Mouse (Mus musculus) intestine, embryonic 14.5 days (tissue): ENCODE results near the gene Saal1. TPM values are rescaled to one million over a fixed set of nuclear protein-coding genes. Genes with fewer than 3 reads are reported as not detected.

Source experiments
- ATAC-seq: fragments of 200-750 bp; cut with Nextera tagmentation; replicated peaks from 2 replicates; pipeline ENCODE4 v1.8.0; 2017; ENCODE audit warnings: low read depth, moderate number of reproducible peaks, moderate TSS enrichment, moderate library complexity; ENCODE audit not compliant: low FRiP score, low TSS enrichment
- DNase-seq: peaks from one replicate; pipeline ENCODE4 v3.0.0-alpha.2; 2018; ENCODE audit warnings: low spot score
- H3K27ac ChIP-seq: fragments of 300-500 bp; sonication (generic); 2 replicates; pipeline ENCODE4 v1.5.1; 2014; ENCODE audit warnings: low read depth, mild to moderate bottlenecking, control low read depth
- H3K27me3 ChIP-seq: fragments of 300-500 bp; sonication (generic); replicated peaks from 2 replicates; pipeline ENCODE4 v1.6.1; 2014; ENCODE audit warnings: low read length, control low read depth; ENCODE audit not compliant: control insufficient read depth, insufficient read depth
- H3K36me3 ChIP-seq: fragments of 300-500 bp; sonication (generic); 2 replicates; pipeline ENCODE4 v1.6.1; 2014; ENCODE audit warnings: low read length, control low read depth; ENCODE audit not compliant: control insufficient read depth, insufficient read depth
- H3K4me1 ChIP-seq: fragments of 300-500 bp; sonication (generic); replicated peaks from 2 replicates; pipeline ENCODE4 v1.6.1; 2014; ENCODE audit warnings: low read length, control low read depth, mixed read lengths; ENCODE audit not compliant: control insufficient read depth, insufficient read depth
- H3K4me2 ChIP-seq: fragments of 300-500 bp; sonication (generic); 2 replicates; pipeline ENCODE4 v1.6.1; 2014; ENCODE audit warnings: low read length
- H3K4me3 ChIP-seq: fragments of 300-500 bp; sonication (generic); 2 replicates; pipeline ENCODE4 v1.5.1; 2014; ENCODE audit warnings: low read depth, low read length, control low read depth, mixed read lengths
- H3K9ac ChIP-seq: fragments of 300-500 bp; sonication (generic); 2 replicates; pipeline ENCODE4 v1.6.1; 2014; ENCODE audit warnings: mild to moderate bottlenecking, low read length
- H3K9me3 ChIP-seq: fragments of 300-500 bp; sonication (generic); 2 replicates; pipeline ENCODE4 v1.6.1; 2016; ENCODE audit warnings: low read length, control low read depth; ENCODE audit not compliant: control insufficient read depth
- WGBS: fragments of 180-500 bp; shearing (Covaris S2); extraction: QIAGEN DNeasy Blood & Tissue Kit; methylation state at CpG from one replicate; pipeline ENCODE4 v1.1.7; 2014; 5-methylcytosine and 5-hydroxymethylcytosine counted together
- polyA plus RNA-seq: library from polyadenylated mRNA; unstranded; fragments of >200 nt; fragmentation: Nextera tagmentation; extraction: Ambion mirVana; gene quantifications from 2 replicates; pipeline ENCODE4 v1.2.1, GENCODE M21; 2014

The Saal1 gene
- polyA plus RNA-seq, 1 experiment from 2014 or later = 35.2 TPM

GRCm38 (mm10) chr7:46678417-46678816, 32.1 kb downstream of the Saal1 start:
- H3K27me3 ChIP-seq = no peaks in the 10 kb centered on the region
- WGBS = 88% methylated on average over 3 of the region's 3 CpGs
- no peak overlapping the region for H3K27ac ChIP-seq
- no peaks in the 10 kb centered on the region for H3K9me3 ChIP-seq
- no peaks in the 10 kb centered on the region for H3K4me1 ChIP-seq
- ATAC-seq (no peak), DNase-seq (no peak)
- H3K4me3 ChIP-seq = no peak overlapping the region
- no peaks in the 10 kb centered on the region for H3K36me3 ChIP-seq
- no peak overlapping the region for H3K9ac ChIP-seq
- no peak overlapping the region for H3K4me2 ChIP-seq

GRCm38 (mm10) chr7:46676808-46677360, 33.6 kb downstream of the Saal1 start:
- Histone ChIP-seq H3K27ac (no peak overlapping the region), H3K4me1 (no peaks in the 10 kb centered on the region), H3K27me3 (no peaks in the 10 kb centered on the region), H3K9ac (no peak overlapping the region), H3K36me3 (no peaks in the 10 kb centered on the region), H3K4me2 (no peak overlapping the region), H3K9me3 (no peaks in the 10 kb centered on the region), H3K4me3 (no peak overlapping the region)
- WGBS = 58% methylated on average over 5 of the region's 5 CpGs
- ATAC-seq (no peak), DNase-seq (no peak)

- no peaks in the 10 kb centered on the region for H3K4me1 ChIP-seq
- no peak for DNase-seq
- H3K27me3 ChIP-seq = no peaks in the 10 kb centered on the region
- no peak for ATAC-seq
- no peak overlapping the region for H3K4me3 ChIP-seq
- no peak overlapping the region for H3K4me2 ChIP-seq
- 82% methylated on average over 8 of the region's 8 CpGs for WGBS
- H3K9me3 ChIP-seq = no peaks in the 10 kb centered on the region
- no peaks in the 10 kb centered on the region for H3K36me3 ChIP-seq
- no peak overlapping the region for H3K9ac ChIP-seq
- H3K27ac ChIP-seq = no peak overlapping the region
Measured at GRCm38 (mm10) chr7:46675886-46676285, 34.6 kb downstream of the Saal1 start.

- Histone ChIP-seq H3K27ac (no peak overlapping the region), H3K9ac (no peak overlapping the region), H3K9me3 (no peaks in the 10 kb centered on the region), H3K4me3 (no peak overlapping the region), H3K4me2 (no peak overlapping the region), H3K36me3 (no peaks in the 10 kb centered on the region), H3K27me3 (no peaks in the 10 kb centered on the region), H3K4me1 (no peaks in the 10 kb centered on the region)
- ATAC-seq = no peak
- no peak for DNase-seq
- 92% methylated on average over 7 of the region's 7 CpGs for WGBS
Measured at GRCm38 (mm10) chr7:46675061-46675460, 35.4 kb downstream of the Saal1 start.

GRCm38 (mm10) chr7:46672160-46672672, 38.3 kb downstream of the Saal1 start, which contains the start of gene Tph1:
Gene Tph1, minus strand, starts transcription at chr7:46672537.
- H3K4me2 ChIP-seq = no peak within 1 kb of the TSS
- WGBS = 47% methylated on average over 10 of the region's 10 CpGs
- no peaks in the 10 kb centered on the region for H3K36me3 ChIP-seq
- no peaks in the 10 kb centered on the region for H3K4me1 ChIP-seq
- no peak within 1 kb of the TSS for H3K4me3 ChIP-seq
- no peaks in the 10 kb centered on the region for H3K9me3 ChIP-seq
- H3K27me3 ChIP-seq = no peaks in the 10 kb centered on the region
- H3K9ac ChIP-seq = no peak within 1 kb of the TSS
- no peak within 1 kb of the TSS for H3K27ac ChIP-seq
- ATAC-seq (no peak), DNase-seq (no peak)

GRCm38 (mm10) chr7:46667256-46667655, 43.2 kb downstream of the Saal1 start:
- Histone ChIP-seq H3K36me3 (no peaks in the 10 kb centered on the region), H3K27me3 (no peaks in the 10 kb centered on the region), H3K4me3 (no peak overlapping the region), H3K27ac (no peak overlapping the region), H3K9ac (no peak overlapping the region), H3K4me1 (no peaks in the 10 kb centered on the region), H3K4me2 (peak overlapping the region; percentile 29), H3K9me3 (no peaks in the 10 kb centered on the region)
- no peak for DNase-seq
- WGBS = 1% methylated on average over 21 of the region's 21 CpGs
- ATAC-seq = peak; percentile 70; the same call in 1 of the 2 replicates

GRCm38 (mm10) chr7:46665236-46665635, 45.2 kb downstream of the Saal1 start:
- ATAC-seq (no peak), DNase-seq (no peak)
- Histone ChIP-seq H3K4me1 (no peaks in the 10 kb centered on the region), H3K9me3 (no peaks in the 10 kb centered on the region), H3K9ac (no peak overlapping the region), H3K4me2 (no peak overlapping the region), H3K27ac (no peak overlapping the region), H3K4me3 (no peak overlapping the region), H3K36me3 (no peaks in the 10 kb centered on the region), H3K27me3 (no peaks in the 10 kb centered on the region; the same call in 1 of the 2 replicates)
- 37% methylated on average over 9 of the region's 9 CpGs for WGBS

GRCm38 (mm10) chr7:46661591-46662090, 48.8 kb downstream of the Saal1 start:
- Histone ChIP-seq H3K27me3 (no peaks in the 10 kb centered on the region; the same call in 1 of the 2 replicates), H3K36me3 (no peaks in the 10 kb centered on the region), H3K27ac (no peak overlapping the region), H3K9ac (no peak overlapping the region), H3K4me1 (no peaks in the 10 kb centered on the region), H3K4me3 (no peak overlapping the region), H3K4me2 (no peak overlapping the region), H3K9me3 (no peaks in the 10 kb centered on the region)
- 53% methylated on average over 18 of the region's 18 CpGs for WGBS
- no peak for DNase-seq
- ATAC-seq = no peak

- H3K9ac ChIP-seq = no peak overlapping the region
- no peaks in the 10 kb centered on the region for H3K36me3 ChIP-seq
- no peaks in the 10 kb centered on the region for H3K9me3 ChIP-seq
- DNase-seq (no peak), ATAC-seq (no peak)
- no peak overlapping the region for H3K4me3 ChIP-seq
- H3K27me3 ChIP-seq = no peaks in the 10 kb centered on the region
- no peak overlapping the region for H3K4me2 ChIP-seq
- H3K27ac ChIP-seq = no peak overlapping the region
- 51% methylated on average over 2 of the region's 2 CpGs for WGBS
- no peaks in the 10 kb centered on the region for H3K4me1 ChIP-seq
Measured at GRCm38 (mm10) chr7:46652279-46652678, 58.2 kb downstream of the Saal1 start.
